Mouse (Mus musculus): ENCODE results near the gene Cars2. TPM values are rescaled to one million over a fixed set of nuclear protein-coding genes. Genes with fewer than 3 reads are reported as not detected.

Cars2 gene
- 16.5 TPM for polyA plus RNA-seq (2015; fragmentation: Illumina TruSeq; extraction: RNeasy Lipid Tissue Mini Kit (QIAGEN cat#74804); ENCODE audit: low read depth, low replicate concordance)

DNA sequence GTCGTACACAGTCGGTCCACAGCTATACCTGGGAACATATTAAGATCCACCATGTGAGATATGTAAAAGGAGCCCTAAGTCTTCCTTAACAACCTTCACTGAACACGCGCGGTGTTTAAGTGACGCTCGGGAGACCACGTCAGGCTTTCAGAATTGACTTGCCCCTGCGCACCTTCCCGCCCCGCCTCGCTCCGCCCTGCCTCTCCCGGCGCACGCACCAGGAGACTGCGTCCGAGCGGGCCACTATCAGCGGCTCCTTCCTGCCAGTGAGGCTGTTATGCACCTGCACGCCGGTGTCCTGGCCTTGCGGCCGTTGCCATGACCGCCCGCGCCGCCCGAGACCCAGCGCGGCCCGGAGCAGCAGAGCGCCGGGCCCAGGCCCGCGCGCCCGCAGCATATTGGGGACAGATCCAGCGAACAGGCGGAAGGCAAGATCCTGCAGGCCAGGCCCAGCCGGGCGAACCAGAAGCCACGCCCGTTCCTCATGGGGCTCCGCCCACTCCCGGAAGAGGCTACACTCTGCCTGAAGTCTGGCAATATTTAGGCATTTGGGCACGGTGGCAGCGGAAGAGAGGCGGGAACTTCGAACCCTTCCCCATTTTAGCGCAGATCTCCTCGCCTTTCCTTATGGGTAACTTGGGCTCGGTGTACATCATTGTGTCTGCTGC is at the start of gene Cars2:
Cars2 (minus strand) TSS at position 503 of the 668 bp plus-strand sequence.

DNA sequence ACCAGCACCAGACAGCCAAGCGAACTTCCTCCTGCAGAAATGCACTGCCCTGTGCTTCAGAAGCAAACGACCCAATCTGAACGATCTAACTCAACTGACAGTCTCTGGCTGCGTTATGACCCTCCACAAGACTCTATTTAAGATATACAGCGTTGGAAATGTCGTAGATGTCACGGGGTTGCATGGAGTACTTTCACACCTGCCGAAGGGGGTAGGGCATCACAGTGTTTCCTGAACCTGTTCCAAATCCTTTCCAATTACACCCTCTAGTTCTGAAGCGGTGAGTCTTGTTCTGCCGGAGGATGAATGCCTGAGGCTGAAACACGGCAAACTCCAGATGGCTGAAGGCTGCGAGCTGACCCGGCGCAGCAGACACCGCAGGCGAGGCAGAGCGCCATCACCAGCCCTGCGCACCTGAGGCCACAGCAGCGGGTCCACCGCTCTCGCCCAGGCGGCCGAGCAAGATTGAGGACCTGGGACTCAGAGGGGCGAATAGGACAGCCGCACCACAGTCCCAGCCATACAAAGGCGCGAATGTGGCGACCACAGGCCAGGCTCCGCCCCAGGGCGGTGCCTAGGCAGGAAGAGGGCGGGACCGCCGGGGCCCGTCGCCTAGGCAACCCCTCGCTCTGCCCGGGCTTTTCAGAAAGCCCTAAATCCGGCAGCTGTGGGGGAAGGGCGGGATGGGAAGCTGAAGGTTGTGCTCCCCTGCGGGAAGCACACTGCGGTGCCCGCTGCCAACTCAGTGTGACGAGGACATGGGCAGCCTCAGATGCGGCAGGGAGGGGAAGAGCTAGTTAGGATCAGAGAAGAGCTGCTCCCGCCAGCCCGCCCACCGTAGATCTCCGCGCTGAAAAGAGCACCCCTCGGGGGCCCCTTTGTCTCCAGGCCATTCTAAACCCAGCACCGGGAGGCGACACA is 4.5 kb upstream of the Cars2 start, which contains the start of gene Ing1:
Ing1 (plus strand) TSS at position 773 of the 921 bp plus-strand sequence.

DNA sequence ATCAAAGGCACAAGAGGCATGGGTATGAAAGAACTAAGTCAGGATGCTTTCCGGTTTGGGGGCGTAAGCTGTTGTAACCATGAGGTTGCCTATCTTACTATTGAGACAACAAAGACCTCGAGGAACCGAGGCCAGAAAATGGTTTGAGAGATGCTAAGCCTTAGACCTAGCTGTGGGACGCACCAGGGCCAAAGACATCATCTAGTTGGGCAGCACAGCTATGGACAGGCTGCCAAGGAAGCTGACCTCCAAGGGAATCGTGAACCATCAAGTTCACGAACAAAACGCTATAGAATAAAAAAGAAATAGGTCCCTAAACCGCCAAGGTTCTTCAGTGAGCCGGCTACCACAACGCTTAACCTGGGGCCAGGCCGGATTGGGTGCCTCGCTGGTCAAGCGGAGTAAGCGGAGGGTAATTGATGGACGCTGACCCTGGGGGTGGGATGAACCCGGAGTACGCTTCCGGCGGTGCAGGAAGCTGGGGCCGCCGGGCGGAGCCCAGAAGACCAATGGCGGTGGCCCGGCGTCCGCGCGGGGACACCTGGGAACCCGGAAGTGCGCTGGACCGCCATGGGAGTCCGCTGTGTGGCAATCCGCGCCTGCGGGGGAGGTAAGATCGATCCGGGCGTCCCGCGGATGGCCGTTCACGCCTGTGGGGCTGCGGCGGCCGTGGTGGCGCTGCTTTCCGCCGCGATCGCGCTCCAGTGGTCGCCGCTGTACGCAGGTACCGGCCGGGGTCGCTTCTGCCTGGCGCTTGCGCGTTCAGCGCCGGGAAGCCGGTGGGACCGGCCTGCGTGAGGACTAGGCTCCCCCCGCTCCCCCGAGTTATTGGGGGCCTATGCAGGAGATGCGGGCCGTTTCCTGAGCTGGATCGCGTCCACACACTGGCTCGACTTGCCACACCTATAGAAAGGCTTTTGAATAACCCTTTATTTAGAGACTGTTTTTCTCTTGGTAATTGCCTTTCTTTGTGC is 53.3 kb downstream of the Cars2 start, which contains the start of gene Naxd:
Naxd (plus strand) TSS at position 490 of the 974 bp plus-strand sequence.

DNA sequence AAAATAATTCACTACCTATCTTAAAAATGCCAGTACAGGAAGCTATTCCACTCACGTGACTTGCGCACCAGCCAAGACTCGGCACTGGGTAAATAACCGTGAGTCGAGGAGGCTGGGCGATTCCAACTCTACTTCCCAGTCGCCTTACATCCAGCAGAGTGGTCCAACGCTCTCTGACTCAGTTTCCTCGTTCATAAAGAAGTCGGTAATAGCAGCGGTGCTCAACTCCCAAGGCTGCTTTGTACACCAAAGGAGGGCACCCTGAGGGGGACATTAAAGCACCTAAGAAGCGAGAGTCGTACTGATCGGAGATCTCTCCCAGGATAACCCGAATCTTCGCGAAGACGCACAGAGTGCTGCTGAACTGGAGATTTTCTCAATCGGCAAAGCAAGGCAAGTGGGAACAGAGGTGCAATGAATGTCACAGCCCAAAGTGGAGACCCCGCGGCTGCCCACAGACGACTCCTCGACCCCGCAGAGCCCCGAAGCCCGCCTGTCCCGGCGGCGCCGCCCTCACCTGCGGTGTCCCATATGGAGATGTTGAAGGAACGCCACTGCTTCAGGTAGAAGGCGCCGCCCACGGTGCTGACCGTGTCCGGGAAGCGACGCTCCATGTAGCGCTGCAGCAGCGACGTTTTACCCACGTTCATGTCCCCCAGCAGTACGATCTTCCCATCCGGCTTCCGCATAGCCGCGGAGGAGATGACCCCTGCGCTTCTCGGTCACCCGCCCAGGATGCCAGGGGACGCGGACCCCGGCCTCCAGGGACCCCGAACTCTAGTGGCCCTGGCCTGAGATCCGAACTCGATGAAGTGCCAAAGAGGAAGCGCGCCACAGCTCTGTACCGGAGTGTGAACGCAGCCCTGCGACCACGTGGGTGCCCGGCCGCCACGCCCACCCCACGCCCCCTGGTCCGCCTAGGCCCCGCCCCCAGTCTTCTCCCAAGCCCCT is 72.5 kb downstream of the Cars2 start, which contains the start of gene Rab20:
Rab20 (minus strand) TSS at position 900 of the 951 bp plus-strand sequence.

Other genes starting within 250 kb of the Cars2 start
- 21.6 TPM for gene Col4a2, start 238.0 kb downstream of the Cars2 start, polyA plus RNA-seq (2015; fragmentation: Illumina TruSeq; extraction: RNeasy Lipid Tissue Mini Kit (QIAGEN cat#74804); ENCODE audit: low read depth, low replicate concordance)
- 17.9 TPM for gene Col4a1, start 238.0 kb downstream of the Cars2 start, polyA plus RNA-seq (2015; fragmentation: Illumina TruSeq; extraction: RNeasy Lipid Tissue Mini Kit (QIAGEN cat#74804); ENCODE audit: low read depth, low replicate concordance)
- gene Rab20, start 72.1 kb downstream of the Cars2 start, polyA plus RNA-seq (2015; fragmentation: Illumina TruSeq; extraction: RNeasy Lipid Tissue Mini Kit (QIAGEN cat#74804); ENCODE audit: low read depth, low replicate concordance): 1.1 TPM
- gene Naxd, start 53.3 kb downstream of the Cars2 start, polyA plus RNA-seq (2015; fragmentation: Illumina TruSeq; extraction: RNeasy Lipid Tissue Mini Kit (QIAGEN cat#74804); ENCODE audit: low read depth, low replicate concordance): 87.0 TPM
- gene Ing1, start 4.8 kb upstream of the Cars2 start, polyA plus RNA-seq (2015; fragmentation: Illumina TruSeq; extraction: RNeasy Lipid Tissue Mini Kit (QIAGEN cat#74804); ENCODE audit: low read depth, low replicate concordance): 46.7 TPM
- gene Ankrd10, start 85.0 kb upstream of the Cars2 start, polyA plus RNA-seq (2015; fragmentation: Illumina TruSeq; extraction: RNeasy Lipid Tissue Mini Kit (QIAGEN cat#74804); ENCODE audit: low read depth, low replicate concordance): 39.8 TPM
- not detected for gene 1700016D06Rik, start 150.3 kb upstream of the Cars2 start, polyA plus RNA-seq (2015; fragmentation: Illumina TruSeq; extraction: RNeasy Lipid Tissue Mini Kit (QIAGEN cat#74804); ENCODE audit: low read depth, low replicate concordance)
- 63.2 TPM for gene Arhgef7, start 176.9 kb upstream of the Cars2 start, polyA plus RNA-seq (2015; fragmentation: Illumina TruSeq; extraction: RNeasy Lipid Tissue Mini Kit (QIAGEN cat#74804); ENCODE audit: low read depth, low replicate concordance)